Mouse (Mus musculus): Measurements from ENCODE around the gene A830005F24Rik. TPM values are rescaled to one million over a fixed set of nuclear protein-coding genes. Genes with fewer than 3 reads are reported as not detected.
A peak's percentile ranks its signal among the peaks of the same experiment; 100 is the strongest.

A830005F24Rik gene
- polyA plus RNA-seq, 1 experiment = not detected

DNA sequence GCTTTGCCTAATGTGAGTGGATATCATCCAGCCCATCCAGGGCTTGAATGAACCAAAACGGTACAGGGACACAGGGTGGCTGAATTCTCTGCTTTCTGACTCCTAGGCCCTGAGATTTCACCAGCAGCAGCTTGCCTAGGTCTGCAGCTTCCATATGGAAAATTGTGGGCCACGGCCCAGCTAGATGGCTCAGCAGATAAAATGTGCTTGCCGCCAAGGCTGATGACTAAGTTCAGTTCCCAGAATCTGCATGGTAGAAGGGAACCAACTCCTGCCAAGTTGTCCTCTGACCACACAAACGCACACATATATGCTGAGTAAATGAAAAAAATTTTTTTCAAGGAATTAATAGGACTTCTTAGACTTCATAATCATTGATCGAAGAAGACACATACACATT lies 34.9 kb downstream of the A830005F24Rik start:
- Histone ChIP-seq H3K4me3 (ENCODE audit: control insufficient read depth, insufficient read depth, low read length) (no peak overlapping the region), H3K27me3 (ENCODE audit: control insufficient read depth, insufficient read depth, low read length) (no peaks in the 10 kb centered on the region), H3K36me3 (ENCODE audit: control insufficient read depth, insufficient read depth, low read length) (no peaks in the 10 kb centered on the region), H3K27ac (ENCODE audit: control insufficient read depth, insufficient read depth, low read length) (no peak overlapping the region), H3K4me1 (replicated peaks; ENCODE audit: control insufficient read depth, insufficient read depth, low read length) (peaks cover 6% of the 10 kb centered on the region)
- DNase-seq = no peak
- TF ChIP-seq CTCF (IDR thresholded peaks at IDR 0.05; ENCODE audit: borderline replicate concordance, control insufficient read depth, extremely low read depth, insufficient read depth, low read length, poor library complexity) (no peak), POLR2A (IDR thresholded peaks at IDR 0.05; ENCODE audit: control insufficient read depth, extremely low read depth, insufficient read depth, low read length, poor library complexity) (no peak)
- 93% methylated on average over 5 of the region's 5 CpGs for WGBS

DNA sequence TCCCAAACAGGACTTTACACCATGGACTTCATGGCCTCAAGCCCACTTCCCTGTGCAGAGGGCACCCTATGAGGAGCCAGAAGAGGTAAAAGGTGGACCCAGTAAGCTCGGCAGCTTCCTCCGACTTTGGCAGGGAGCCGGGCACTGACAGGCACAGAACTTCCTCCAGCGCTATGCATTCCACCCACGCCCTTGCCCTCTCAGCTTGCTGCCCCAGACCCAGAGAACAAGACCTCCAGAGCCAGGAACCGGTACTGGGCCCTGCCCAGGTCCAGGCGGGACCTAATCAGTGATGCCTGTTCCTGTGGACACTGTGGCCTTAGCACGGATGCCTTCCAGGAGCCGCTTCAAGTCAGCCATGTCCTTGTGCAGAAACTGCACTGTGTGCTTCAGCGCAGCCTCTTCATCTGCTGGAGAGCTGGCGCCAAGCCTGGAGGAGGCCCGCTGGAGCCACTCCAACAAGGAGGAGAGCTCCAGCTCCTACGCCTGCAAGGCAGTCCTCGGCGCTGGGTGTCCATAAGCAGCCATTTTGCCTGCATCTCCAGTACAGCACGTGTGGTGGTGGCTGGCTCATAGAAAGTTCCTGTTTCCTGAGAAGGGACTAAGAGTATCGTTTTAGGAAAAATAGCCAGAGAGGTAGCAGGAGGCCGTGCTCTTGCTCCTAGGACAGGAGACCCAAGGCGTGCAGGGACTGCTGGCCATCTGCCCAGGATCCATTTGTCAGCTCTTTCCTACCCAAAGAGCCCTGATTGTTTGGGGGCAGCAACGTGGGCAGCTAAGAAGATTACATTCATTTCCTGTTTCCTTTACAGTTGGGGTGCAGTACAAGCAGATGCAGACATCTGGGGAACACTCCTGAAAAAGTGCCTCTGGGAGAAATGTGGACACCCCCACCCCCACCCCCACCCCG lies 39.1 kb downstream of the A830005F24Rik start:
- peaks cover 6% of the 10 kb centered on the region for H3K4me1 ChIP-seq (replicated peaks; ENCODE audit: control insufficient read depth, insufficient read depth, low read length)
- peak overlapping the region; percentile 23 for H3K4me3 ChIP-seq (ENCODE audit: control insufficient read depth, insufficient read depth, low read length)
- no peak for DNase-seq
- WGBS = 43% methylated on average over 21 of the region's 21 CpGs
- H3K27ac ChIP-seq (ENCODE audit: control insufficient read depth, insufficient read depth, low read length) = peak overlapping the region; percentile 13; the same call in 1 of the 2 replicates
- H3K36me3 ChIP-seq (ENCODE audit: control insufficient read depth, insufficient read depth, low read length) = no peaks in the 10 kb centered on the region
- TF ChIP-seq CTCF (IDR thresholded peaks at IDR 0.05; ENCODE audit: borderline replicate concordance, control insufficient read depth, extremely low read depth, insufficient read depth, low read length, poor library complexity) (no peak), POLR2A (IDR thresholded peaks at IDR 0.05; ENCODE audit: control insufficient read depth, extremely low read depth, insufficient read depth, low read length, poor library complexity) (no peak)
- no peaks in the 10 kb centered on the region for H3K27me3 ChIP-seq (ENCODE audit: control insufficient read depth, insufficient read depth, low read length)

DNA sequence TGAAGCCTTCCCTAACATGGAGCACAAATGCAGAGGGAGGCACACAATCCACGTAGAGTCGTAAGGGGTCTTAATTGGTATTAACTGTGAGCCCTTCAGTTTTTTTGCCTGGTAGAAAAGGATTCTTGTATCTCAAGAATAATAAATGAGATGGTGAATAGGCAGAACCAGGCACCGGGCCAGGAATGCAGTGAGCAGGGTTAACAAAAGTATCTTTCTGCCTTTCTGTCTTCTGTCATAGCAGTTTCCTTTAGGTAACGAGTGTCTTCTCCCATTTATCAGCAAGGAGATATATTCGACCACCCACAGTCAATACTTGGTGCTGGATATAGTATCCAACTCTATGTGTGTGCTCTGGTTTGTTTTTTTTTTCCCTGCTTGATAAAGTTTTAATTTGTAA lies 40.1 kb downstream of the A830005F24Rik start:
- DNase-seq = no peak
- Histone ChIP-seq H3K27ac (ENCODE audit: control insufficient read depth, insufficient read depth, low read length) (no peak overlapping the region), H3K27me3 (ENCODE audit: control insufficient read depth, insufficient read depth, low read length) (no peaks in the 10 kb centered on the region), H3K36me3 (ENCODE audit: control insufficient read depth, insufficient read depth, low read length) (no peaks in the 10 kb centered on the region), H3K4me1 (replicated peaks; ENCODE audit: control insufficient read depth, insufficient read depth, low read length) (peaks cover 6% of the 10 kb centered on the region), H3K4me3 (ENCODE audit: control insufficient read depth, insufficient read depth, low read length) (no peak overlapping the region)
- 96% methylated on average over 5 of the region's 5 CpGs for WGBS
- no peak for TF ChIP-seq POLR2A (IDR thresholded peaks at IDR 0.05; ENCODE audit: control insufficient read depth, extremely low read depth, insufficient read depth, low read length, poor library complexity)
- TF ChIP-seq CTCF (IDR thresholded peaks at IDR 0.05; ENCODE audit: borderline replicate concordance, control insufficient read depth, extremely low read depth, insufficient read depth, low read length, poor library complexity) = no peak

DNA sequence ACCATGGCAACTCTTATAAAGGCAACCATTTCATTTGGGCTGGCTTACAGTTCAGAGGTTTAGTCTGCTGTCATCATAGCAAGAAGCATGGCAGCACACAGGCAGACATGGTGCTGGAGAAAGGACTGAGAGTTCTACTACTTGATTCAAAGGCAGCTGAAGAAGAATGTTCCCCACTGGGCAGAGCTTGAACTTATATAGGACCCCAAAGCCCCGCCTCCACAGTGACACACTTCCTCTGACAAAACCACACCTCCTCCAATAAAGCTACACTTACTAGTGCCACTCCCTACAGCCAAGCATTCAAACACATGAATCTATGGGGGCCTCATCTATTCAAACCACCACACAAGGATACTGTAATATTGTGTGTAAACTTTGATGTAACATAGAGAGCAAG lies 41.2 kb downstream of the A830005F24Rik start:
- Histone ChIP-seq H3K36me3 (ENCODE audit: control insufficient read depth, insufficient read depth, low read length) (no peaks in the 10 kb centered on the region), H3K27me3 (ENCODE audit: control insufficient read depth, insufficient read depth, low read length) (no peaks in the 10 kb centered on the region), H3K27ac (ENCODE audit: control insufficient read depth, insufficient read depth, low read length) (no peak overlapping the region), H3K4me3 (ENCODE audit: control insufficient read depth, insufficient read depth, low read length) (no peak overlapping the region), H3K4me1 (replicated peaks; ENCODE audit: control insufficient read depth, insufficient read depth, low read length) (peaks cover 6% of the 10 kb centered on the region)
- WGBS = 100% methylated on average over 1 of the region's 1 CpGs
- DNase-seq = no peak
- no peak for TF ChIP-seq POLR2A (IDR thresholded peaks at IDR 0.05; ENCODE audit: control insufficient read depth, extremely low read depth, insufficient read depth, low read length, poor library complexity)
- no peak for TF ChIP-seq CTCF (IDR thresholded peaks at IDR 0.05; ENCODE audit: borderline replicate concordance, control insufficient read depth, extremely low read depth, insufficient read depth, low read length, poor library complexity)

DNA sequence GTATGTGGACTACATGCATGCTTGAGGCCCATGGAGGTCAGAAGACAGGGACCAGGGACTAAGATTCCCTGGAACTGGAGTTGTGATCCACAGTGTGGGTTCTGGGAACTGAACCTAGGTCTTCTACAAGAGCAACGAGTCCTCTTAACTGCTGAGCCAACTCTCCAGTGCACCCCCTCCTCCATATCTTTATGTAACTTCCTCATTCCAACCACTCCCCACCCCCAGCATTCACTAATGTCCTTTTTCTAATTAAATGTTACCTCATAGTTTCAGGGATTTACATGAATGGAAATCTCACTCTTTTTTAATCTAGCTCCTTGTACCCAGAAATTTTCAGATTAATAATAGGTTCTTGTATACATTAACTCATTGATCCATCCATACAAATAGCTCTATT lies 42.6 kb downstream of the A830005F24Rik start:
- Histone ChIP-seq H3K4me3 (ENCODE audit: control insufficient read depth, insufficient read depth, low read length) (no peak overlapping the region), H3K4me1 (replicated peaks; ENCODE audit: control insufficient read depth, insufficient read depth, low read length) (peaks cover 6% of the 10 kb centered on the region), H3K36me3 (ENCODE audit: control insufficient read depth, insufficient read depth, low read length) (no peaks in the 10 kb centered on the region), H3K27ac (ENCODE audit: control insufficient read depth, insufficient read depth, low read length) (no peak overlapping the region), H3K27me3 (ENCODE audit: control insufficient read depth, insufficient read depth, low read length) (no peaks in the 10 kb centered on the region)
- 28% methylated on average over 1 of the region's 1 CpGs for whole genome bisulfite sequencing
- no peak for DNase-seq
- TF ChIP-seq CTCF (IDR thresholded peaks at IDR 0.05; ENCODE audit: borderline replicate concordance, control insufficient read depth, extremely low read depth, insufficient read depth, low read length, poor library complexity) = no peak
- TF ChIP-seq POLR2A (IDR thresholded peaks at IDR 0.05; ENCODE audit: control insufficient read depth, extremely low read depth, insufficient read depth, low read length, poor library complexity) = no peak

DNA sequence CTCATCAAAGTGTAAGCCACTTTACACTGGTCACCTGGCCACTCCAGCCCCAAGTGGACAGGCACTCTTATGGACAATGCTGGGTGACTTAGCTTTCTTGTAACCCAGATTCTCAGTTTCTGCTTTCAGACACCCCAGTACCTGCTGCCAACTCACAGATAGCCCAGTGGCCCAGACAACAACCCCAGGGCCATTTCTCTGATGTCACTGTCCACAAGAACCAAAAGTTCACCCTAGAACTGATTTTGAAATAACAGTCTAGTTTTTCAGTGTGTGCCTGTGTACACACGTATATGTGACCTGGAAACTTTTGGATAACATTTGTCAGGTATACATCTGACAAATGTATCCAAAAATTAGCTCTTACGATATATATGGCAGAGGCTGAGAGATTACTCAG lies 48.1 kb downstream of the A830005F24Rik start:
- no peaks in the 10 kb centered on the region for H3K36me3 ChIP-seq (ENCODE audit: control insufficient read depth, insufficient read depth, low read length)
- peaks cover 5% of the 10 kb centered on the region for H3K4me1 ChIP-seq (replicated peaks; ENCODE audit: control insufficient read depth, insufficient read depth, low read length)
- no peak overlapping the region for H3K4me3 ChIP-seq (ENCODE audit: control insufficient read depth, insufficient read depth, low read length)
- 94% methylated on average over 2 of the region's 2 CpGs for WGBS
- no peak for DNase-seq
- H3K27me3 ChIP-seq (ENCODE audit: control insufficient read depth, insufficient read depth, low read length) = no peaks in the 10 kb centered on the region
- H3K27ac ChIP-seq (ENCODE audit: control insufficient read depth, insufficient read depth, low read length) = no peak overlapping the region
- no peak for TF ChIP-seq POLR2A (IDR thresholded peaks at IDR 0.05; ENCODE audit: control insufficient read depth, extremely low read depth, insufficient read depth, low read length, poor library complexity)
- TF ChIP-seq CTCF (IDR thresholded peaks at IDR 0.05; ENCODE audit: borderline replicate concordance, control insufficient read depth, extremely low read depth, insufficient read depth, low read length, poor library complexity) = no peak
